Mouse (Mus musculus): Measurements from ENCODE around the gene Atpaf2. TPM values are rescaled to one million over a fixed set of nuclear protein-coding genes. Genes with fewer than 3 reads are reported as not detected.

The Atpaf2 gene
- polyA plus RNA-seq, 1 experiment from 2014 or later = 49.9 TPM

DNA sequence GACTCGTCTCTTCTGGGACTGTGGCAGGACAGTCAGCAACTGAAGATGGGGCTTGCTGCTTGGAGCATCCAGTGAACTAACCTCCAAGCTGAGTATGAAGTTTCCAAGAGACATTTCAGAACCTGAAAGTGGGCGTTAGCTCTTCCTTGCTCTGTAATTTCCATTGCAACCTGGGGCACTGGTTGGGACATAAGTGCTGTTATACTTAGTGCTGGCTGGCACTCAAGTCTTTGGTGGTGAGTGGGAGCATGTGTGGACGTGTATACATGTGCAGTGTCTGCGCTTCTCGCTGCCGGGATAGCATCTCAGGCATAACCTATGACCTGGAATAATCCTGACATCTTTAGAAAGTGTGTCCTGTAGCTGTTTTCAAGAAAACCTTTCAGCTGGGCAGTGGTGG lies 26.9 kb downstream of the Atpaf2 start:
- no peaks in the 10 kb centered on the region for H3K9me3 ChIP-seq
- no peak overlapping the region for H3K4me3 ChIP-seq
- H3K27me3 ChIP-seq = no peaks in the 10 kb centered on the region
- H3K27ac ChIP-seq (replicated peaks) = no peak overlapping the region
- no peaks in the 10 kb centered on the region for H3K36me3 ChIP-seq
- WGBS = 89% methylated on average over 6 of the region's 6 CpGs
- no peaks in the 10 kb centered on the region for H3K4me1 ChIP-seq
- no peak overlapping the region for H3K9ac ChIP-seq (replicated peaks)
- no peak for ATAC-seq (replicated peaks)
- no peak overlapping the region for H3K4me2 ChIP-seq (replicated peaks)

DNA sequence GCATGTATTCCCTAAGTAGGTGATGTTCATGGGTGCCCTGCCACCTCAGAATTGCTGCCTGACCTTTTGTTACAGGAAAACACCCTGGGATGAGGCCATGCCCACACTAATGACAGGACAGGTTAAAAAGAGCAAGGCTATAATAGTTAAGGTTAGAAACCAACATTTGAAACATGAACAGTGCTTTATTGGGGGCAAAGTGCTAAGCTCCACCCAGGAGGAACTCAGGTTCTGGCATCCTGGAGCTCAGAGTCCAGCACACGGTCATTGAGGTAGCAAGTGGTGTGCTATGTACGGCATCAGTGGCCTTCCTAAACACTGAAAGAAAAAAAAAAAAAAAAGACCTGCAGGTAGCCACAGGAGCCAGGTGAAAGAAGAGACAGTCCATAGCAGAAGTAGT lies 30.3 kb downstream of the Atpaf2 start:
- Histone ChIP-seq H3K4me3 (no peak overlapping the region), H3K9ac (replicated peaks) (no peak overlapping the region), H3K9me3 (no peaks in the 10 kb centered on the region), H3K4me2 (replicated peaks) (no peak overlapping the region), H3K27me3 (no peaks in the 10 kb centered on the region), H3K36me3 (no peaks in the 10 kb centered on the region), H3K27ac (replicated peaks) (no peak overlapping the region), H3K4me1 (peaks cover 20% of the 10 kb centered on the region)
- 88% methylated on average over 2 of the region's 2 CpGs for WGBS
- ATAC-seq (replicated peaks) = no peak

- H3K4me3 ChIP-seq = no peak overlapping the region
- H3K27me3 ChIP-seq = no peaks in the 10 kb centered on the region
- no peaks in the 10 kb centered on the region for H3K9me3 ChIP-seq
- peaks cover 20% of the 10 kb centered on the region for H3K4me1 ChIP-seq
- H3K36me3 ChIP-seq = no peaks in the 10 kb centered on the region
- ATAC-seq (replicated peaks) = no peak
- no peak overlapping the region for H3K4me2 ChIP-seq (replicated peaks)
- H3K27ac ChIP-seq (replicated peaks) = no peak overlapping the region
- no peak overlapping the region for H3K9ac ChIP-seq (replicated peaks)
- 84% methylated on average over 5 of the region's 5 CpGs for WGBS
Measured at GRCm38 (mm10) chr11:60385946-60386345, 32.3 kb downstream of the Atpaf2 start.

- Histone ChIP-seq H3K9ac (replicated peaks) (peak overlapping the region; percentile 35), H3K27ac (replicated peaks) (peak overlapping the region; percentile 80), H3K4me2 (replicated peaks) (peak overlapping the region; percentile 41), H3K27me3 (no peaks in the 10 kb centered on the region), H3K36me3 (no peaks in the 10 kb centered on the region), H3K4me3 (peak overlapping the region; percentile 22), H3K4me1 (peaks cover 20% of the 10 kb centered on the region), H3K9me3 (no peaks in the 10 kb centered on the region)
- ATAC-seq (replicated peaks) = peak; percentile 87
- under 1% methylated on average over 16 of the region's 16 CpGs for WGBS
Measured at GRCm38 (mm10) chr11:60384762-60385421, 33.4 kb downstream of the Atpaf2 start.

DNA sequence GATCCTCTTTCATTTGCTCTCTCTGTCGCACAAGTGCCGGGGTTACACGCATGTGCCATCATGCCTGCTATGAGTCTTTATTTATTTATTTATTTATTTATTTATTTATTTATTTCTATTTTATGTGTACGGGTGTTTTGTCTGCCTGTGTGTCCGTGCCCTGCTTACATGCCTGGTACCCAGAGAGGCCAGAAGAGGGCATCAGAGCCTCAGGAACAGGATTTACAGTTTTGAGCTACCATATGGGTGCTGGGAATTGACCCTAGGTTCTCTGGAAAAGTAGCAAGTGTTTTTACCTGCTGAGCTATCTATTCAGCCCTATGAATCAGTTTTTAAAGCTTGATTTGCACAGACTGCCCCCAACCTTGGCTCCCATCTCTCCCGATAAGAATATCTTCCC lies 34.7 kb downstream of the Atpaf2 start:
- Histone ChIP-seq H3K4me3 (no peak overlapping the region), H3K9me3 (no peaks in the 10 kb centered on the region), H3K27ac (replicated peaks) (no peak overlapping the region), H3K27me3 (no peaks in the 10 kb centered on the region), H3K4me2 (replicated peaks) (no peak overlapping the region), H3K4me1 (peaks cover 20% of the 10 kb centered on the region), H3K36me3 (no peaks in the 10 kb centered on the region), H3K9ac (replicated peaks) (no peak overlapping the region)
- ATAC-seq (replicated peaks) = no peak
- WGBS = 87% methylated on average over 6 of the region's 6 CpGs

DNA sequence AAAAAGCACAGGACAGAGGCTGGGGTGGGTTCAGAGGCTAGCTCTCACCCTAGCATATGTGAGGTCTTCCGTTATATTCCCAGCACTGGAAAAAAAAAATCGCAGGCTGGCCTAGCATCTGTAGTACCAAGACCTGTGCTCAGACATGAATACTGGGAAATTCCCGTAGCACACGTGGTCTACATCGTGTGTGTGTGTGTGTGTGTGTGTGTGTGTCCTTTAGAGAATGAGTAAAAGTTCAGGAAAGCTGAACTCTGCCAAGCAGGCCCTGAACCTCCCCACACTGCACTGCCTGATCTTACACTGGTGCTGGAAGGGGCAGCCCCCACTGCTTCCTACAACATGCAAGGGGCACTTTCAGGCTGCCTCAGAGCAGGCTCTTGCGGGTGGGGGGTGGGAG lies 43.8 kb downstream of the Atpaf2 start:
- no peak for ATAC-seq (replicated peaks)
- Histone ChIP-seq H3K27me3 (no peaks in the 10 kb centered on the region), H3K4me3 (no peak overlapping the region), H3K4me2 (replicated peaks) (no peak overlapping the region), H3K9me3 (no peaks in the 10 kb centered on the region), H3K9ac (replicated peaks) (no peak overlapping the region), H3K36me3 (no peaks in the 10 kb centered on the region), H3K27ac (replicated peaks) (no peak overlapping the region), H3K4me1 (no peaks in the 10 kb centered on the region)
- WGBS = 78% methylated on average over 6 of the region's 6 CpGs

DNA sequence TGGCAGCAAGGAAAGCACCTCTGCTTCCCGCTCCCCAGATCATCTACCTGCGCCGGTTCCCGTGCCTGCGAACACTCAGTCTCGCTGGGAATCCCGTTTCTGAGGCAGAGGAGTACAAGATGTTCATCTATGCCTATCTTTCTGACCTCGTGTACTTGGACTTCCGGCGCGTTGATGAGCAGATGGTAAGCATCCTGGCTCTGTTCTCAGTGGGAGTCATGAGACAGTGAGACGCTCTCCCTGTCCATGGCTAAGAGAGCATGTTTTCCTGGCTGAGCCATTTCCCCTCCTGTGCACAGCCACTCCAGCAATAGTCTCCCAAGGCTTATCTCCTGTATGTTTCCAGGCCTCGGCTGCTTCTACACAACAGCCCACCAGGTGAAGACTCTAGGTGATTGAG lies 47.8 kb downstream of the Atpaf2 start:
- Histone ChIP-seq H3K9ac (replicated peaks) (no peak overlapping the region), H3K36me3 (no peaks in the 10 kb centered on the region), H3K9me3 (no peaks in the 10 kb centered on the region), H3K4me1 (no peaks in the 10 kb centered on the region), H3K27me3 (no peaks in the 10 kb centered on the region), H3K4me3 (no peak overlapping the region), H3K4me2 (replicated peaks) (no peak overlapping the region), H3K27ac (replicated peaks) (no peak overlapping the region)
- WGBS = 89% methylated on average over 13 of the region's 13 CpGs
- ATAC-seq (replicated peaks) = no peak

GRCm38 (mm10) chr11:60369448-60369847 lies 48.8 kb downstream of the Atpaf2 start:
- 74% methylated on average over 4 of the region's 4 CpGs for WGBS
- no peak for ATAC-seq (replicated peaks)
- Histone ChIP-seq H3K4me1 (no peaks in the 10 kb centered on the region), H3K4me2 (replicated peaks) (no peak overlapping the region), H3K27ac (replicated peaks) (no peak overlapping the region), H3K36me3 (no peaks in the 10 kb centered on the region), H3K4me3 (no peak overlapping the region), H3K9me3 (no peaks in the 10 kb centered on the region), H3K9ac (replicated peaks) (no peak overlapping the region), H3K27me3 (no peaks in the 10 kb centered on the region)

DNA sequence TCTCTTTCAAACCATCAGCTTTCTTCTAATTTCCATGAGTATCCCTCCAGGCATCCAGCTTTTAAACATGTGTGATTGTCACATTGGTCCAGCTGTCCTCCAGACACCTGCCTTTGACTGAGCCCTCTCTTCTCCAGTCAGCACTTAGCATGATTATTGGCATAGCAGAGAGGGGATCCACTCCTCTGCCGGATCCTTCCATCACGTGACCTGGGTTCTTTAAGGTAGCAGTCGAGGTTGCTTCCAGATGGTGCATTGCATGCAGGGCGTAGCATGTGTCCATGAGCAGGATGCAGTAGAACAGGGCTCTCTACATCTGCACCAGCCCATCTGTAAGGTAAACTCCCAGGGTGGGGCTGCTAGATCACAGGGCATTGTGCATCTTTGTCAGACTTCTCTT lies 49.3 kb downstream of the Atpaf2 start:
- WGBS = 79% methylated on average over 4 of the region's 4 CpGs
- H3K4me3 ChIP-seq = no peak overlapping the region
- no peaks in the 10 kb centered on the region for H3K4me1 ChIP-seq
- no peak overlapping the region for H3K9ac ChIP-seq (replicated peaks)
- no peak for ATAC-seq (replicated peaks)
- H3K4me2 ChIP-seq (replicated peaks) = no peak overlapping the region
- H3K27ac ChIP-seq (replicated peaks) = no peak overlapping the region
- H3K27me3 ChIP-seq = no peaks in the 10 kb centered on the region
- H3K9me3 ChIP-seq = no peaks in the 10 kb centered on the region
- no peaks in the 10 kb centered on the region for H3K36me3 ChIP-seq

- no peaks in the 10 kb centered on the region for H3K27me3 ChIP-seq
- no peak overlapping the region for H3K27ac ChIP-seq (replicated peaks)
- no peaks in the 10 kb centered on the region for H3K36me3 ChIP-seq
- no peak for ATAC-seq (replicated peaks)
- no peaks in the 10 kb centered on the region for H3K4me1 ChIP-seq
- H3K9ac ChIP-seq (replicated peaks) = no peak overlapping the region
- WGBS = 85% methylated on average over 3 of the region's 3 CpGs
- no peak overlapping the region for H3K4me2 ChIP-seq (replicated peaks)
- H3K4me3 ChIP-seq = no peak overlapping the region
- no peaks in the 10 kb centered on the region for H3K9me3 ChIP-seq
Measured at GRCm38 (mm10) chr11:60367256-60367655, 51.0 kb downstream of the Atpaf2 start.

DNA sequence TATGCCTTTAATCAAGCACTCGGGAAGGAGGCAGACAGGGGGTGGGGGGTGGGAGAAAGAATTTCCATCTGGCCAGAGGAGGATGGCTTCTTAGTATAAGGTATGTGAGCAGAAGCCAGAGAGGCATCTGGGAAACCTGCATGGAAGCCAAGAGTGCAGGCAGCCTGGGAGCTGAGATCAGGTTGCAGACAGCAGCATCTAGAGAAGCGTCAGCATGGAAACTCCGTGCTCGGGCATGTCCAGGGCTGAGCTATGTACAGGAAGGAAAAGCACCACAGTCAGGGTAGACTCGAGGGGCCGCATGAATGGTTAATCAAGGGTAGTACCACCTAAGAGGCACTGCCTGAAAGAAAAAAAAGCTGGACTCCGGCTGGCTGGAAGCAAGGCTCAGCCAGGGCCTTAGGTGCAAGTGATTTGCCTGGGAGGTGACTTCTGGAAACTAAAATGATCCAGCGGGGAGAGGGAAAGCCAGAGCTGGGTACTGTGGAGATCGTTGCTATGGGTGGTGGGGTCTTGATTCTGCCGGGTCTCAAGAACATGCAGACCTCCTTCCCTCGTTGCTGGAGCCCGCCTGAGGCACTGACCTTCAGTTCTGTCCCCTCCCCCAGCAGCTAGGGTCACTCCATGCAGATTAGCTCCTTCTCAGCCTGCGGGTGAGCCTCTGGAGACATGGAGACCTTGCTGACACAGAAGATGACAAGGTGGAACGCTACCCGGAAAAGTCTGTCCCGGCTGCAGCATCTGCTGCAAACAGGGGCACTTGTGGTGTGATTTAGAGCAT lies 51.8 kb downstream of the Atpaf2 start:
- H3K9ac ChIP-seq (replicated peaks) = no peak overlapping the region

DNA sequence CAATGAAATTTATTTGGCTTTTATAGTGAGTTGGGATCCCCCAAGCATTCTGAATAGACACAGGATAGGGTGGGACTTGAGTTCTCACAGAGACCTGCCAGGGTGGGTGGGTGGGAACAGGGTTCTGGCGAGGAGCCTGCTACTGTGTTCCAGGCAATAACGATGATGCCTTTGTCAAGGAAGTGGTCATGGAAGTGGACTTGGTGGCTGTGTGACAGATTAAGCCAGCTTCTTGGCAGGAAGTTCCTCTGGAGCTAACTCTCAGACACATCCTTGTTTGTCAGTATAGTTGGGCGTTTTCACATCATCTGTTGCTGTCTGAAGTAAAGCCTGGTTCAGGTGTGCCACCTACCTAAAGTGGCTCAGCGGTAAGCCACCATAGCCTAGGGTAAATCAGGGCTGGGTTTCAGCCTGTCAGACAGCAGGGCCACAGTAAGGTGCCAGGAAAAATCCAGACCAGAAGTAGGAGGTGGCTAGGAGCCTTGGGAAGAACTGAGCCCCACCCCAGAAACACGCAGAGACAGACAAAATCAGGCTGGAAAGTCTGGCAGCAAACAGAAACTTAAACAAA lies 57.5 kb downstream of the Atpaf2 start:
- Histone ChIP-seq H3K9ac (replicated peaks) (no peak overlapping the region), H3K36me3 (no peaks in the 10 kb centered on the region), H3K4me1 (no peaks in the 10 kb centered on the region), H3K27me3 (no peaks in the 10 kb centered on the region), H3K4me2 (replicated peaks) (no peak overlapping the region), H3K9me3 (no peaks in the 10 kb centered on the region), H3K27ac (replicated peaks) (no peak overlapping the region), H3K4me3 (no peak overlapping the region)
- no peak for ATAC-seq (replicated peaks)
- WGBS = 67% methylated on average over 5 of the region's 5 CpGs

More for the DNA sequence above, 51.8 kb downstream of the Atpaf2 start:
- no peak overlapping the region for H3K4me3 ChIP-seq
- no peaks in the 10 kb centered on the region for H3K9me3 ChIP-seq
- H3K27ac ChIP-seq (replicated peaks) = no peak overlapping the region
- no peak for ATAC-seq (replicated peaks)
- H3K36me3 ChIP-seq = no peaks in the 10 kb centered on the region
- H3K27me3 ChIP-seq = no peaks in the 10 kb centered on the region
- WGBS = 43% methylated on average over 16 of the region's 16 CpGs
- no peak overlapping the region for H3K4me2 ChIP-seq (replicated peaks)
- no peaks in the 10 kb centered on the region for H3K4me1 ChIP-seq

Measured in forebrain, embryonic 15.5 days (tissue).